Mouse (Mus musculus) CH12F3 (cell line): ENCODE results near the gene Snx7.

ENCODE experiments used
- in situ Hi-C: fragments of 300-500 bp; cut with MboI; formaldehyde crosslinking; loops from 2 replicates; pipeline ENCODE4 v1.14.3; 2020; ENCODE audit warnings: low sequenced_read_pairs

The Snx7 gene

GRCm38 (mm10) chr3:117823218-117823617, 45.5 kb downstream of the Snx7 start:
- in situ Hi-C loops: no loop called here

GRCm38 (mm10) chr3:117817635-117818034, 51.1 kb downstream of the Snx7 start:
- in situ Hi-C loops: no loop called here

- in situ Hi-C loops: no loop called here
Measured at GRCm38 (mm10) chr3:117814218-117814617, 54.5 kb downstream of the Snx7 start.

GRCm38 (mm10) chr3:117812135-117812534, 56.6 kb downstream of the Snx7 start:
- in situ Hi-C loops: no loop called here

GRCm38 (mm10) chr3:117805782-117806181, 63.0 kb downstream of the Snx7 start:
- in situ Hi-C loops: no loop called here

GRCm38 (mm10) chr3:117794501-117794900, 74.2 kb downstream of the Snx7 start:
- in situ Hi-C loops: no loop called here

GRCm38 (mm10) chr3:117791951-117792350, 76.8 kb downstream of the Snx7 start:
- in situ Hi-C loops: no loop called here

GRCm38 (mm10) chr3:117791273-117791672, 77.5 kb downstream of the Snx7 start:
- in situ Hi-C loops: no loop called here

- in situ Hi-C loops: no loop called here
Measured at GRCm38 (mm10) chr3:117788800-117789693, 79.7 kb downstream of the Snx7 start.

- in situ Hi-C loops: no loop called here
Measured at GRCm38 (mm10) chr3:117787247-117787646, 81.5 kb downstream of the Snx7 start.

- in situ Hi-C loops: no loop called here
Measured at GRCm38 (mm10) chr3:117752151-117752757, 116.5 kb downstream of the Snx7 start.

GRCm38 (mm10) chr3:117751665-117752064, 117.1 kb downstream of the Snx7 start:
- in situ Hi-C loops: no loop called here

- in situ Hi-C loops: no loop called here
Measured at GRCm38 (mm10) chr3:117749256-117749655, 119.5 kb downstream of the Snx7 start.

- in situ Hi-C loops: no loop called here
Measured at GRCm38 (mm10) chr3:117739760-117740159, 129.0 kb downstream of the Snx7 start.

GRCm38 (mm10) chr3:117732661-117733060, 136.1 kb downstream of the Snx7 start:
- in situ Hi-C loops: no loop called here
